Mouse (Mus musculus) adrenal gland, adult 2 months (tissue): ENCODE data around the gene Hsp90aa1. TPM values are rescaled to one million over a fixed set of nuclear protein-coding genes. Genes with fewer than 3 reads are reported as not detected.
"Not testable (repeated sequence)": the region's sequence is repeated elsewhere in the genome, so short reads cannot be mapped to it uniquely, and the experiment has no call there.

ENCODE experiments used
- DNase-seq: peaks from one replicate; pipeline ENCODE4 v3.0.0; 2021
- polyA plus RNA-seq: library from polyadenylated mRNA; depleted of rRNA; stranded (reverse); fragments of >200 nt; gene quantifications from 2 replicates; pipeline ENCODE4 v1.2.3, GENCODE M21; 2012
- total RNA-seq, 2 experiments: library from RNA; stranded (reverse); gene quantifications; 2 replicates each; pipeline ENCODE4 v1.2.3; 2021

The Hsp90aa1 gene
- total and polyA plus RNA-seq, 3 experiments, result 33.7 to 984 (median 854) TPM

DNA sequence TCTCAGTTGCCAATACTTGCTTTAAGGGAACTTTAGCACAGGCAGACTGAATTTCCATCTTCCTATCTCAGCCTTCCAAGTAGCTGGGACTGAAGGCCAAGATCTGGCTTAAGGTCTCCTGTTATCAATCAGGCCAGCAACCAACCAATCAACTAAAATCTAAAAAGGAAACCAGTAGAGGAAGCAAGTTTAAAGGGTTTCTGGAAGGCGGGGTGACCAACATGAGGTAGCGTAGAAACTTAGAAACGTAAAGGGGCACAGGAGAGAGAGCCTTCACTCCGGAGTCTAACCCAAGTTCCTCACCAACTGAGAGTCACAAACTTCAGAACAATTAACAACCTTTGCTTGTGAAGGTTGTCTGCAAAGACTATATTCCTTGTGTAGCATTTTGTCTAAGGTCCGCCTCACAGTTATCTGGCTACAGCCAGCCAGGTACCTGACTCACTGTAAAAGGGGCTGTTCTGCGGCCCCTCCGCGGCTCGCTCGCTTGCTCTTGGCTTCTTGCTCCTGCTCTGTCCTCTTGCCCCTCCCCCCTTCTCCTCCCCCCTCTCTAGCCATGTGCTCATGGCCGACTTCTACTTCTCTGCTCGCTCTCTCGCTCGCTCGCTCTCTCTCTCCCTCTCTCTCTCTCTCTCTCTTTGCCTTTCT lies 3.9 kb downstream of the Hsp90aa1 start:
- DNase-seq, result no peak

- DNase-seq, result no peak
Observed at GRCm38 (mm10) chr12:110698080-110698479, 4.4 kb downstream of the Hsp90aa1 start.

GRCm38 (mm10) chr12:110697457-110697856 lies 5.1 kb downstream of the Hsp90aa1 start:
- DNase-seq, result no peak

- no peak for DNase-seq
Observed at GRCm38 (mm10) chr12:110696975-110697400, 5.5 kb downstream of the Hsp90aa1 start.

GRCm38 (mm10) chr12:110696173-110696974 lies 6.2 kb downstream of the Hsp90aa1 start:
- DNase-seq, result peak; percentile 98

DNA sequence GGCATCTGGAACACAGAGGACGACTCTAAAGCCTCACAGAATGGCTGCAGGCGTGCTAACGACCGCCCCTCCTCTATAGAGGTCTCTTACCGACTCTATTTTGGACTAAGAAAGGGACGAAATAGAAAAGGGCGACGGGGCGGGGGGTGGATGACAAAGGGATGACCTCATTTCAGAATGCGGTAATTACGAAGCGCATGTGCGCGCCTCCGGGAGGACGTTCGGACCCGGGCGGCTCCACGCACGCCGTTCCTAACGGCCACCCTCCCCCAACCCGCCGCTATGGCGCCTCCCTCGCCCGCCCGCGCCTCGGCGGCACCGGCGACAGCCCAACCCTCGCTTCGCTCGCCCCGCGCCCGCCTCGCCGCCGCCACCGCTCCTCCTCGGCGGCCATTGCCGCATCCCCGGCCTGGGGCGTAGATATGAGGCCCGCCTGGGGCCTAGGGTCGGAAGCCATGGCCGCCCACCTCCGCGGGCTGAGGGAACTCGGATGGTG lies 6.8 kb downstream of the Hsp90aa1 start:
- peak; percentile 77 for DNase-seq

DNA sequence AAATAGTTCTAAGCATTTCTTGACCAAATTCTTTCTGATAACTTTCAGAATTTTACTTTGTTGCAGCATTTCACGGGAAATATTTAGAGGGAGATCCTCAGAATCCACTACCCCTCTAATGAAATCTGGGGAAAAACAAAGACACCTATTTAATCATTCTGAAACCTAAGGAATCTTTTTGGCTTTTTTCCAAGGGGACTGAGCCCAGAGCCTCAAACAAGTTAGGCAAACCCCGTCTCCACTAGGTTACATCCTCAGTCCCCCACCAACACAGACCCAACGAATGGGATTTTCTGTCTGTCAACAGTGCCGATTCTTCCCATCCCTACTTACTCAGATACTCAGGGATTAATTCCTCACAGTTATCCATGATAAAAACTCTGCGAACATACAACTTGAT lies 9.2 kb downstream of the Hsp90aa1 start:
- not testable (repeated sequence) for DNase-seq

GRCm38 (mm10) chr12:110689919-110690643 lies 12.4 kb downstream of the Hsp90aa1 start:
- no peak for DNase-seq

DNA sequence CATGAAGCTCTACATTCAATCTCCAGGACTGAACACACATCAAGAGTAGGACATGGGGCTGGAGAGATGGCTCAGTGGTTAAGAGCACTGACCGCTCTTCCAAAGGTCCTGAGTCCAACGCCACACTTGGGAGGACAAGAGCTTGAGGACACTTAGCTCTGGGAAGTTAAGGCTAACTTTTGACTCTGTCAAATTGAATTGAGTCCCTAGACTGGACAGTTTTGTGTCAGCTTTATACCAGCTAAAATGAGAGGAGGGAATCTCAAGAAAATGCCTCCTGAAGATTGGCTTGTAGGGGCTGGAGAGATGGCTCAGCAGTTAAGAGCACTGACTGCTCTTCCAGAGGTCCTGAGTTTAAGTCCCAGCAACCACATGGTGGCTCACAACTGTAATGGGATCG lies 13.6 kb downstream of the Hsp90aa1 start:
- not testable (repeated sequence) for DNase-seq

GRCm38 (mm10) chr12:110687894-110688734 lies 14.4 kb downstream of the Hsp90aa1 start:
- peak; percentile 79 for DNase-seq

DNA sequence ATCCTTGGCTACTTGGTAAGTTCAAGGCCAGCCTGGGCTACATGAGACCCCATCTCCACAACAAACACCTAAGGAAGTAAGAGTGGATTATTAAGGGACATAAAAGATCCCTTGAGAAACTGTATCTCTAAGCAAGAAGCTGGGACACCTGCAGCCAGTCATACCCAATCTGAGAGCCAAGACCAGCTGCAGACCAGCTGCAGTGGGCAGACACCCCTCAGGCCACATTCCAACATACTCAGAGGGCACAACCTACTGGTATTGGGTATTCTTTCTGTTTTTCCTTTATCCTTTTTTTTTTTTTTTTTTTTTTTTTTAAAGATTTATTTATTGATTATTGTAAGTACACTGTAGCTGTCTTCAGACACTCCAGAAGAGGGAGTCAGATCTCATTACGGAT lies 18.9 kb downstream of the Hsp90aa1 start:
- DNase-seq, result no peak

DNA sequence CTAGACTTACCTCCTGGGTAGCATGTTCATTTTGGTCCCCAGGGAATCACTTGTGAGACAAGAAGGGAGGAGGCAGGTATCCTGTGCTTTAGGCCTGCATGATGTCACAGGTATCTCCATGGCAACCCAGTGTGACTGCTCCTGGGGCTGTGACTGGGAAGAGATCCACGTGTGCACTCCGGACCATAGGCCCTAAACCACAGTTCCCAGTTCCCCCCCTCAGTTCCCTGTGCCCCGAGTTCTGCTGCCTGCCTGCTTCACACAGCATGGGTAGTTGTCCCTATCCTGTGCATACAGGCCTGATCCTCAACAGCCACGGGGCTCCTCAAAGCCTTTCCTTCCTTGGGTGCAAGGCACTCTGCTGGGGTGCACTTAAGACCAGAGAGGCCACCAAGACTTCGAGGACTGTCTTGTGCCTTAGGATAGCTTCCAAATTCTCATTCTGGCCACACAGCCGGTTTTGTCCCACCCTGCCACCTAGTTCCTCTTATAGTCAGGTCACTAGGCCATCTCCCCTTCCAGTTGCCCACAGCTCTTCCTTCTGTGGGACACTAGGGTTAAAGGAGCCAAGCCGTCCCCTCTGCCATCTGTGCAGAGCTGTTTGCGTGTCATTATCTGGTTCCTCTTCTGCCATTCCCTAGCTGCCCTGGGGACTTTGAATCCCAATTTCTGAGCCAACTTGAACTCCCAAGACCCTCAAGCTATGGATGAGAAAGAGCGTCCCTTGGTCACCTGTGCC lies 19.8 kb downstream of the Hsp90aa1 start, which contains the start of gene 1700001K19Rik:
TSS of gene 1700001K19Rik (minus strand) at position 59 of the 739 bp plus-strand sequence.
- DNase-seq, result no peak

DNA sequence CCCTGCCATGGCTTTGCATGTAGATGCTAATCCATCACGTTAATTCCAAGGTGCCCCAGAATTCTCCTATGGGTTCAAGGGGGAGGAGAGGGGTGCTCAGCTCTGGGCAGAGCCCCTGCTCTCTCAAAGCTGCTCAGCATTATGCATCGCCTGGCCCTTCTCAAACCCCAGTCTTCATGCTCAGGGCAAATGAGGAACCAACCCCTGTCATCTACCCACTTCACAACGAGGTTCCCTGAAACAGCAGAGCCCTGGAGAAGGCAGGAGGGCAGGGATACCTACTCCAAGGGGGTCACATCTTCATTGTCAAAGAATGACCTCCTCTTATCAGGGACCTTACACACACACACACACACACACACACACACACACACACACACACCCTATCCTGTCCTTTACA lies 20.6 kb downstream of the Hsp90aa1 start:
- no peak for DNase-seq

- DNase-seq, result peak; percentile 25
Observed at GRCm38 (mm10) chr12:110681191-110681590, 21.3 kb downstream of the Hsp90aa1 start.

DNA sequence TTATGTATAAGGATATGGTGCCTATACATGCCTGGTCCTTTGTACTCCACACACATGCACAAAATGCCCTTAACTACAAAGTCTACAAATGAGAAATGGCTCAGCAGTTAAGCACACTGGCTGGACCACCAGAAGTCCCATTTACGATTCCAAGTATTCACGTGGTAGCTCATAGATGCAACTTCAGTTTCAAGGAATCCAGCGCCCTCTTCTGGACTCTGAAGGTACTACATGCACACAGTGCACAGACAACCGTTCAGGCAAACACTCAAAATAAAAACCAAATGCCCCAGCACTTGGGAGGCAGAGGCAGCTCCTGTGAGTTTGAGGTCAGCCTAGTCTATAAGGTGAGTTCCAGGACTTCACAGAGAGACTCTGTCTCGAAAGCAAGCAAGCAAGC lies 28.3 kb downstream of the Hsp90aa1 start:
- DNase-seq, result no peak

- DNase-seq, result no peak
Observed at GRCm38 (mm10) chr12:110667466-110668077, 35.0 kb downstream of the Hsp90aa1 start.

DNA sequence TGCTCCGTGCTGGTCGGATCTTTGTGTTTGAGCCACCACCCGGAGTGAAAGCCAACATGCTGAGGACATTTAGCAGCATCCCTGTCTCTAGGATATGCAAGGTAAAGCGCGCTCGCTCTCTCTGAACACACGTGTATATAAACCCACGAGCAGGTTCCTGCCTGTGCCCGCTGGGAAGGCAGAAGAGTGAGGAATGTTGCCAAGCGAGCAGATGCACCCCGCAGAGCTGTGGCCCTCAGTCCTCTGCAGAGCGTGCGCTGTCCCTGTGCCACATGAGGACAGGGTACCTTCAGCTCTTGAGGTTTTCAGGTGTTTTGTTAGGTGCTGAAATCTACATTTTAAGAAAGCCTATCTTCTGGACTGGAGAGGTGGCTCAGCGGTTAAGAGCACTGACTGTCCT lies 40.8 kb downstream of the Hsp90aa1 start:
- no peak for DNase-seq

DNA sequence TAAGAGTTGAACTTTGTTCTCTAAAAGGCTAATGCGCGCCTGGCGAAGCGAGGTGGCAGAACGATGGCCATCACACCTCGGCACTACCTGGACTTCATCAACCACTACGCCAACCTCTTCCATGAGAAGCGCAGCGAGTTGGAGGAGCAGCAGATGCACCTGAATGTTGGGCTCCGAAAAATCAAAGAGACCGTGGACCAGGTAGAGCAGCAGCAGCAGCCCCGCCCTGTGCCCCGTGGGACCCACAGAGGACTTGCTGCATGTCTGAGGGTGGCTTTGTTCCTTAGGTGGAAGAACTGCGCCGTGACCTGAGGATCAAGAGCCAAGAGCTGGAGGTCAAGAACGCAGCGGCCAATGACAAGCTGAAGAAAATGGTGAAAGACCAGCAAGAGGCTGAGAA lies 51.1 kb downstream of the Hsp90aa1 start:
- DNase-seq, result no peak

DNA sequence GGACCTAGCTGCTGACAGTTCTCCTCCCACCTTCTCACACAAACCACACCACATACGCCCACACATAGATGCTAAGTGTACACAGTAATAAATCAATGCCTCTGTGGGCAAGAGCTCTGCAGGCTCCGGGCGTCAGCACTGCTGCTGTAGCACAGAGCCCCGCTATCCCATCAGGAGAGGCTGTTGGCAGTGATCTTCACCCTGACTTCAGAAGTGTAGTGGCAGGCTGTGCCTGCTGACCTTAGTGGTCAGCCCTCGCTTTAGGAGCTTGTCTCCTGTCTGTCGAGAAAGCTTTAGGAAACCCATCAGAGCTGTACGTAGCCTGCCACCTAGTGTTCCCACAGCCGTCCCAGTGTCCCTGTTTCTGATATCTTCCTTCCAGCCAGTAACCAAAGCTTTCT lies 52.3 kb downstream of the Hsp90aa1 start:
- DNase-seq, result no peak
